Mouse (Mus musculus) gastrocnemius, postnatal 36 days (tissue): ENCODE results near the gene Grwd1. TPM values are rescaled to one million over a fixed set of nuclear protein-coding genes. Genes with fewer than 3 reads are reported as not detected.
"Not testable (repeated sequence)": the region's sequence is repeated elsewhere in the genome, so short reads cannot be mapped to it uniquely, and the experiment has no call there.

Source experiments
- DNase-seq, 2 experiments: peaks; one replicate each; pipeline ENCODE4 v3.0.0; 2022
- intact Hi-C: fragments of 180-260 bp; cut with DNase I; formaldehyde crosslinking; loops from one replicate; pipeline ENCODE4 v1.15.1; 2025
- long read RNA-seq, 2 experiments: library from polyadenylated mRNA; stranded (forward); transcript quantifications; one replicate each; pipeline ENCODE4 v2.0.0; 2021
- total RNA-seq, 2 experiments: library from RNA; stranded (reverse); gene quantifications; 2 replicates each; pipeline ENCODE4 v1.2.3; 2021

Grwd1 gene
- total RNA-seq: 10 to 100 TPM; 11.8 to 14.5 TPM
- long read RNA-seq, experiment 1, transcript Grwd1-201 (7 exons, 1,898 nt): major isoform, 9 of 11 reads
- long read RNA-seq, experiment 1, partial matches to known transcripts: 1 of 11 reads
- long read RNA-seq, experiment 1, other reads (novel, unspliced or antisense): 1 of 11 reads
- long read RNA-seq, experiment 2, transcript Grwd1-201 (7 exons, 1,898 nt): major isoform, 19 of 20 reads
- long read RNA-seq, experiment 2, partial matches to known transcripts: 0 of 20 reads
- long read RNA-seq, experiment 2, other reads (novel, unspliced or antisense): 1 of 20 reads

DNA sequence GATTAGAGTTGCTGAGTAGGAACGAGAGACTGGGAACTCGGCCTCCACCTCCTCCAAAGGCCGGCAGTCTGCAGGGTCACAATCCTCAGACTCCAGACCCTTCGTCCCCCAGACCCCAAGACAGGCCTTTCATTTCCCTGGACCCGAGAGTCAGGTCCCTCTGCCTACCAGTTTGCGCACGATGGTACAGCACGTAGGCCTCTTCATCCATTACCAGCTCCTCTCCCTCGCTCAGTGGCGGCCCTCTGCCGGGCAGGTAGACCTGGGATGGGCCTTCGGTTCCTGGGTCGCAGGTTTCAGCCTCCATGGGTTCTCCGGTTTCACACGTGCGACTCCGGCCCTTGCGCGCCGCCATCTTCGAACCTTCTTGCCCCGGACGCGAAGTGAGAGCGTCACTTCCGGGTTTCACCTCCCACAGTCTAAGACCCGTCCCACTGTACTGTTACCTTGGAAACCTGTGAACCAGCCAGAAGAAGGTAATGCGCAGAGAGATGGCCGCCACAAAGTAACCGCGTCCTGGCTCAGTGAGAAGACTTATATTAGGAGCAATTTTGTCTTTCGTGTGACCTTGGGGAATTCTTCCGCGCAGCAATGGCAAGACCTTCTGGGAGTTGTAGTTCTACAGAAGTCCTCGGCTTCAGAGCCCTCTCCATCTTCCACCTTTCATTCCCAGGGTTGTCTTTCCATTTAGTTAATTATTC is at the start of gene Grwd1:
Gene Grwd1, minus strand, starts transcription at position 518 of the 701 bp plus-strand sequence.
- intact Hi-C loops: no loop called here
- DNase-seq: peak; percentile 69 to 82

DNA sequence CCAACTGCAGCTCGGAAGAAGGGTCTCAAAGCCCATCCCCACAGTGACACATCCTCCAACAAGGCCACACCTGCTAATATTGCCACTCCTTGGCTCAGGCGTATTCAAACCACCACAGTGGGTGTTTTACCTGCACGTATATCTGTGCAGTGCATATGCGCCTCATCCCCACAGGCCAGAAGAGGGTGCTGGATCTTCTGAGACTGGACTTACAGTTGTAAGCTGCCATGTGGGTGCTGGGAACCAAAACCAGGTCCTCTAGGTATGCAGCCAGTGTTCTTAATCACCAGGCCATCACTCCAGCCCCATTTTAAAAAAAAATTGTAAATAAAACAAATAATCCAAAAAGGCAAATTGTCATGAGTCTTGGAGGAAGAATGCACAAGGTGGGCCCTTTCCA is 49.8 kb upstream of the Grwd1 start:
- intact Hi-C loops: no loop called here
- no peak for DNase-seq

DNA sequence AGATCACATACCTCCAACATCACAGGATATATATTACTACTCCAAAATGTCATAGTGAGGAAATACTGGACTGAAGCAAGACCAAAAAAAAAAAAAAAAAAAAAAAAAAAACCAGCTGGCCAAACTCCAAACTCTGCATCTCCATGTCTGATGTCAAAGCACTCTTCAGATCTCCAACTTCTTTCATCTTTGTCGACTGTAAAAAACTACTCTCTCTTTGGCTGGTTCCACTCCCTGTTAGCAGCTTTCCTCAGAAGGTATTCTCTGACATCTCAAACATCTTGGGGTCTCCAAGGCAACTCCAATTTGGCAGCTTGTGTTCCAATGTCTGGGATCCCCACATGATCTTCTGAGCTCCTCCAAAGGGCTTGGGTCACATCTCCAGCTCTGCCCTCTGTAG is 47.5 kb upstream of the Grwd1 start, which contains the start of gene Grin2d:
Gene Grin2d, minus strand, starts transcription at position 101 of the 400 bp plus-strand sequence.
- DNase-seq, intact Hi-C loops: not testable (repeated sequence)

DNA sequence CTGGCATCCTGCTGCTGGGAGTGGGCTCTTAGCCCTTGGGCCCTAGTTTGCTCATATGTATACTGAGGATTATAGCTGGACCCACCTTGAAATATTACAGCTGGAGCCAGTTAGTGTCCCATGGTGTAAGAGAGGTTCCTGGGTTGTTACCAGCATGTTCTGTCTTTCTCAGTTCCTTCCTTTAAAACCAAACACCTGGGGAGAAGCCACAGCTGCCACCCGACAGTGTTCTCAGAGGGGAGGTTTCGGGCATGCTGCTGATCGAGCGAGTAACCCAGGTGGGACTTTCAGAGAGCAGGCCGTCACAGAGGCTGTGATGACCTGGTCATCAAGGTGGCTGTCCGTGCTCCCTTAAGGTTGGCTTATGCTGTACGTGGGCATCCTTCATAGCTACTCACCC is 46.2 kb upstream of the Grwd1 start:
- DNase-seq: no peak
- intact Hi-C loops: no loop called here

DNA sequence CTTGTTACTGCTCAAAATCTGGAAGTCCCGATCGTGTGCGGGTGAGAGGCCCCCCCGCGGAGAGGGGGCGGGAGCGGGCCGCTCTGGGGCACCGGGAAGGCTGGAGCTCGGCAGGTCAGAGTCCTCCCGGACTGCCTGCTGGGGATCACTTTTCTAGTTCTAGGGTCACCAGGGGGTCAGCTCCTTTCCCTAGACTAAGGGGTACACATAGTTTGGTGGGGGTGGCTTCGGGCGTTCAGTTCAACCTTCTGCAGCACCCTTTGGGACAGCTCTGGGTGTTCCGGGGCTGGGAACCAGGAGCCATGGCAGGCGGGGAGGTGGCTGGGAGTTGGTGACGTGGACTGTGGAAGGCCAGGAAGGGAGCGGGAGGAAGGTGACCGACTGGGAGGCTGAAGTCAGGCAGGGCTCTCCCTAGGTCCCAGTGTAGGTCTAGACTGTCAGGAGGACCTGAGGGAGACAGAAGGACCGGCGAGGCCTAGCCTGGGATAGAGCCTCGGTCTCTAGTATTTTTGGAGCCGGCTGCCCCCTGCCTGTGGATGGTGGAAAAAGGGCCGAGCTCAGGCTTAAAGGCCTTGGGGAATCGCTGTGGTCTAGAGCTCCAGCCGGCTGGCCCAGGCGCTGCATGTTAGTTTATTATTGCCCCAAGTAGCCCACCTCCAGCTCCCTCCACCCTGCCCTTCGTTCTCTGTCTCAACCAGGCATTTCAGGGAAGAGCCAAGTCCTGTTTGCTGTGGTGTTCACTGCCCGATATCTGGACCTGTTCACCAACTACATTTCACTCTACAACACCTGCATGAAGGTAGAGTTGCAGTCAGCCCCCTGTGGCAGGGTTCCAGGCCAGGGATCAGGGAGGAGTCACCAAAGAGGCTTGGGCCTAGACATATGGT is 42.6 kb upstream of the Grwd1 start:
- DNase-seq: peak; percentile 55 to 68
- intact Hi-C loops: loop anchor here (2.0 to 5.0 kb wide), 2 partner anchors 61 to 134 kb away; no protein-coding TSS in a partner anchor

DNA sequence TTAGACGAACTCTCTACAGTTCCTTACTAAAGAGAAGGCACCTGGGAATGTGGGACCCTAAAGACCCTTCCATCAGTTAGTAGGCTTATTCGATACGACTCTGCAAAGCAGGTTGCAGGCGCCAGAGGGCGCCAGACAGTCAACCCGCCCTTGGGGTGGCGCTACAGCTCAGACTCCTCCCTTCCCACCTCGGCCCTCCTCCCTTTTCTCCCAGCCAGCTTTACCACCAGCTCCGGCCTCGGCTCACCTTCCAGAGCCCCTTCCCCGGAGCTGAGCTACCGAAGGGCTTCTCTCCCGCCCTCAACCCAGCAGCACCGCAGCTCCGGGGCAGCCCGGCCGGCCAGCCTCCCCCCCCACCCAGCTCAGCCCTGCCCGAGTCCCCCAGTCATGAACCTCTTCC is 41.9 kb upstream of the Grwd1 start, which contains the start of gene Kdelr1:
Gene Kdelr1, plus strand, starts transcription at position 149 of the 400 bp plus-strand sequence.
- intact Hi-C loops: loop anchor here (2.0 to 5.0 kb wide), 2 partner anchors 62 to 135 kb away; no protein-coding TSS in a partner anchor
- DNase-seq: peak; percentile 82 to 86

DNA sequence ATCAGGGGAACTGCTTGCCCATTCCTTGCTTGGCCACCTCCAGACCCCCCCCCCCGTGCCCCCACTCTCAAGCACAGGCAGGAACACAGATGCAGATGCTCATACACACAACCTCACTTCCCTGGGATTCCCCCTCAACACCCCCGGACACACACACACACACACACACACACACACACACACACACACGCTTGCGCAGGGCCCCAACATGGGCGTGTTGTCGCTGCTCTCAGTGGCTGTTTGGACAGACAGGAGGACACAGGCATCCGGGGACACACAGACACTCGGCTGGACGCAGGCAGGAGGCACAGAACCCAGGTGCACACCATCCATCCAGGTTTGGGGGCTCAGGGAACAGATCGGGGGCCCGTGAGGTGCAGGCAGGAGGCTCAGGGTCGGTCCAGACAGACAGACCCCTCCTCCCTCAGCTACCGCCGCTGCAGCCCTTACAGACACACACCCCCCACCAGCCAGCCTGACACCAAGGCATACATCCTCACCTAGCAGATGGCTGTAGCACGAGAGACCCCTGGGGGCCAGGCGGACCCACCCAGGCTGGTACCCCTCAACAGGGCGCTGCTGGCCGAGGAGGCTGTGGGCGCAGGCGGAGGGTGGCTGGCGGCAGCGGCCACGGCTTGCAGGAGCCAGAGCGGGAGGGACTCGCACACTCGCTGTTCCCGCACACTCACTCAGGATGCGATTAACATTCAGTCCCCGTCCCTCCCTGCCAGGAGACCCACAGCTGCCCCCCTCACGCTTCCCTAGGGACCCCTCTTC is 39.7 kb upstream of the Grwd1 start:
- DNase-seq: no peak

DNA sequence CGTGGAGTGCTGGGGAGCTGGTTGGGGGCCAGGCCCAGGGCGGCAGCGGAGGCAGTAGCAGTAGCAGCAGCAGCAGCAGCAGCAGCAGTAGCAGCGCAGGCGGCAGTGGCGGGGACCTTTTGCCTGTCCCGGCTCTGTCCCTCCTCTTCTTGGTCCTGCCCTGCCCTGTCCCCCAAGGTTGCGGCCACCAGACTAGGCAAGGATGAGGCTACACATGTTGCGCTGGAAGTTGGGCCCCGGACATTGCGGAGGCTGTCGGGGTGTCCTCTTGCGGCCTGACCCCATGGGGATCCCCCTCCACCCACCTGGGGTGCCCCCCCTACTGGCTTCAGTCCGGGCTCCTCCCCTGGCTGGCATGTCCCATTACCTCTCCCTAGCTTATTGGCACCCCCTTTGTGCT is 39.0 kb upstream of the Grwd1 start:
- no peak for DNase-seq
- intact Hi-C loops: loop anchor here (5.0 kb wide), 1 partner anchor 138 kb away; no protein-coding TSS in a partner anchor

More for the DNA sequence above, 39.7 kb upstream of the Grwd1 start:
- intact Hi-C loops: loop anchor here (5.0 kb wide), 1 partner anchor 137 kb away; no protein-coding TSS in a partner anchor

DNA sequence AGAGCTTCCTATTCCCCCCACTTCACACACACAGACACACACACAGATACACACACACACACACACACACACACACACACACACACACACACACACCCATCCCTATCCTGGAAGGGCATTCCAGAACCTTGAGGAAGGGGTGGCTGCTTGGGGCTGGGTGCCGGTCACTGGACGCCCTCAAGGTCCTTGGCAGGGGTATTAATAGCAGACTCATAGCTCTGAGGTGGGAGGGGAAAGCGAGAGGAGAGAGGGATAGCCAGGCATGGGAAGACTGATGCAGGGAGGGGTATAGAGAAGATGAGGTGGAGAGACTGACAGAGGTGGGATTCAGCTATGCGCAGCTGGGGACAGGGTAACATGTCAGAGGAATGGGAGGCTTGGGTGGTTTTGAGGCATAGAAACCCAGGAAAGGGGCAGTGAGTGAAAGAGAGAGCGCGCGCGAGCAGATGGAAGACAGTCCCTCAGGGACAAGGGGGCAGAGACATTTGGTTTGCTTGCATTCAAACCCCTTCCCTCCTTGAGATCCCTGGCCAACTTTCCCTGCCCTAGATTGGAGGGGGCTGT is 38.4 kb upstream of the Grwd1 start:
- intact Hi-C loops: no loop called here
- no peak for DNase-seq

DNA sequence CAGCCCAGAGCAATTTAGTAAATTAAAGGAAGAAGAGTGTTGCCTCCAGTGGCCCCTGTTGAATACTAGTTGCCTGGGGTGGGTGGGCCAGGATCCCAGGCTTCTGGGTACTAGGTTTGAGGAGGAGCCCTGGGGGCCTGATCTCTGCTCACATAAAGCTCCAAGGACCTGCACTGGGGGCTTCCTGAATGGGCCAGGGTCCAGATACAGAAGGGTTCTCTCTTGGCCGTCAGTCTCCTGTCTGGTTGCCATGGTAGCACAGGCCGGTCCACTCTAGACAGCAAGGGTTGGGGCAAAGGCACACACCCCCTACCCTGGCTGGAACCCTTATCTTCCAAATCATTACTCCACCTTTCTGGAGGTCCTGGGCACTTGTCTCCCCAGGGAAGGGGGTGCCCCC is 37.1 kb upstream of the Grwd1 start:
- no peak for DNase-seq
- intact Hi-C loops: no loop called here

DNA sequence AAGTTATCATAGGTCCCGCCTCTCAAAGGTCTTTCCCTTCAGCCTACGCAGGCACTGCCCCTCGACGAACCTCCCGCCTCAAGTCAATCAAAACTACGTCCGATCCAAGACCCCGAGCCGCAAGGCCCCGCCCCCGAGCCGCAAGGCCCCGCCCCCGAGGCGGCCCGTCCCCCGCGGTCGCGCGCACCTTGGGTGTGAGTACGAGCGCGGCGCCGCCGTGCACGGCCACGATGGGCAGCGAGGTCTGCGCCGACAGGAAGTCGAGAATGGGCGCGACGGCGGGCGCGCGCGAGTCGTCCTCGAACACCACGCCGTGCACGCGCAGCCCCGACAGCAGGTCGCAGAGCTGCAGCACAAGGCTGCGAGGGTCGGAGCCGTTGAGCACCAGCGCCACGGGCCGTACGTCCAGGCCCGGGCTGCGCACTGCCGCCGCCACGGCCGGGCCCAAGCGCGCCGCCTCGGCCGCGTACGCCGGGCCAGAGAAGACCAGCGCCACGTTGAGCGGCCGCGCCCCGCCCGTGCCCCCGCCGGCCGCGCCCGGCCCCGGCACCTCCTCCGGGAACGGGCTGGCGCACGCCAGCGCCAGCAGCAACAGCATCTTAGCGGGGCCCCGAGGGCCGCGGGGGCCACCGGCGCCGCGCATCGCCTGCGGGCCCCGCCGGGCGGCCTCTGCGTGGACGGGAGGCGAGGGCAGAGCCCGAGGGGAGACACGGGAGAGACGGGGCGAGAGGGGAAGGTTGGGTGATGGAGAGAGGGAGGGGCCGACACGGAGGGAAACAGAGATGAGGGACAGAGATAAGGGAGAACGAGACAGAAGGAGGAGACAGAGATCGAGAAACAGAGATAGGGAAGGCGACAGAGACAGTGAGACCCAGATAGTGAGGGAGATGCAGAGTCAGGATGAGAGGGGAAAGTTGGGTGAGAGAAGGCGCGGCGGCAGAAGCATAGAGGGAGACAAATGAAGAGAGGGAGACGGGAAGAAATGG is 35.5 kb upstream of the Grwd1 start:
- peak; percentile 89 to 91 for DNase-seq
- intact Hi-C loops: no loop called here

DNA sequence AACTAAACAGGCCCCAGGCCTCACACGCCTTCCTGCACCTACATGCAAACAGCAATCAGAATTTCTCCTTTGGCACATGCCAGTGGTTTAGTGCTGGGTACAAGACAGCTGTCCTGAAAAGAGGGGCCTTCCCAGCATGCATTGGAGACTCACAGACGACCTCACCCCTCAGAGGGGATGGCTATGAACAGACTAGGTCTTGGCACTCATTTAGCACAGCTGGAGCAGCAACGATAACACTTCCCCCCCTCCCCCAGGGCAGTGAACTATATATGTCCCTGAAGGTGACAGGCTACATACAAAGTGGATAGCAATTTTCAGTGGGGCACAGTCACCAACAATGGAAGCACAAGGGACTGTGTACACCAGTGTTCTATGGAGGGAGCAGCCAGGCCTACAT is 33.7 kb upstream of the Grwd1 start:
- intact Hi-C loops: no loop called here
- no peak for DNase-seq

DNA sequence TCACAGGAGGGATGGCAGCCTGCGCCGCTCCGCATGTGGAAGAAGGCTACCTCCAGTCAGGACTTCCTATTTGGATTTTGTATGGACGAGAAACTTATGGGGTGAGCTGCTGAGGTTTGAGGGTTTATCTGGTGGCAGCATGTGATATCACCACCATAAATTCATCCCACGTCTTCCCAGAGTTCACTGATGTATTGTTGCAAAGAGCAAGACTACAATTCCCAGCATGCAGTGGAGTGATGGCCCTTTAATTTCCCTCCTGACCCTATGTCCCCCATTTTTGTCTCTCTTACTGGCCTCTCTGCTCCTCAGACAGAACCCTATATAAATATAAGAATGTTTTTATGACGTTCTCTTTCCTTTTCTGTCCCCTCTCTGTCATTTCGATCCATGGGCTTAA is 32.1 kb upstream of the Grwd1 start:
- DNase-seq: no peak
- intact Hi-C loops: no loop called here

DNA sequence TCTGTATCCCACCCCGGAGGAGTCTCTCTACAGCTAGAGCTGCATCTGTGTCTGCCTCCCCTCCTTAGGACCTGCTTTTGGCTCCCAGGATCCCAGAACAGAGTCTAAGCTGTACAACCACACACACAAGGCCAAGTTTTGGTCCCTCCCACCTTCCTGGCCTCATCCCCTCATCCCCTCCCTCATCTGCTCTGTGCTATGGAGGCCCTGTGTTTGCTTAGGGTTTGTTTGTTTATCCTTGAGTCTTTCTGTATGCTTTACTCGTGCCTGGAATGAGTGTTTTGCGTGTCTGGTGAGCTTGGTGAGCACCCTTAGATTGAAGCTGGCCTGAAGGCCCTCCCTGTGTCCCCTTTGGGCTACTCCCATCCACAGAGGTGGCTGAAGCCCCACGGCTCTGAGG is 28.3 kb upstream of the Grwd1 start:
- DNase-seq: no peak
- intact Hi-C loops: no loop called here

DNA sequence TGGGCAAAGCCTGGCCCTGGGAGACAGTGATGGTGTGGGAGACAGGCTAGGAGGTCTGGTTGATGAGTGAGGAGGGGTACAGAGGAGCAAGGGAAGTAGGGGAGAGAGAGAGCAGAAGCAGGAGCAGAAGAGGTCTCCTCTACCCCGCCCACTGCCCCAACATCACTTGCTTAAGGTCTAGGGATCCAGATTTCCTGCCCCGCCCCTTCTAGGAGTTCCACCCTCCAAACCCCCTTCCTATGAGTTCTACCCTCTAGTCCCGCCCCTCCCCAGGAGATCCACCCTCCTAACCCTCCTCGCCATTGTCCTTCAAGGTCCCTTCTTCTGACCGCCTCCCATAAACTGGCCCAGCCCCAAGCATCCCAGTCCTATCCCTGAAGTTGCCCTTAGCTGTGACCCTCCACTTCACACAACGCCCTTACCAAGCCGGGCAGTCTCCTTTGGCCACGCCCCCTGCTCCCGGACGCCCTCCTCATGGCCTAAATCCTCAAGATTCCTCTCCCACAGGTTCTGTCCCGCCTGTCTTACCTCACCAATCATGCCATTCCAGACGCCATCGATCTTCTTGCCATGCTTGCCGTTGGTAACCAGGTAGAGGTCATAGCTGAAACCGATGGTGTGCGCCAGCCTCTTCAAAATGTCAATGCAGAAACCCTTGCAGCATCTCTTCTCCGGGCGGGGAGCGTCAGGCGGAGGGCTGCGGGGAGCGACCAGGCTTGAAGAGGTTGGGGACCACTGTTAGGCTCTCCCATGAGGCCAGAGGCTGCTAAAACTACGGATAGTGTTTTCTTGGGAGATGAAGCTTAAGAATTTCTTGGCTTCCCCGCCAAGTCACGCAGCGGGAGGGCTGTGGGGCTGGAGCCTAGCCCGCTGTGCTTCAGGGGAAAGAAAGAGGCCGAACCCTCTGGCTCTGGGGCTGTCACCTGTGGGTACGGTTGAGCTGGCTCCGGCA is 26.5 kb upstream of the Grwd1 start:
- DNase-seq: no peak
- intact Hi-C loops: no loop called here

DNA sequence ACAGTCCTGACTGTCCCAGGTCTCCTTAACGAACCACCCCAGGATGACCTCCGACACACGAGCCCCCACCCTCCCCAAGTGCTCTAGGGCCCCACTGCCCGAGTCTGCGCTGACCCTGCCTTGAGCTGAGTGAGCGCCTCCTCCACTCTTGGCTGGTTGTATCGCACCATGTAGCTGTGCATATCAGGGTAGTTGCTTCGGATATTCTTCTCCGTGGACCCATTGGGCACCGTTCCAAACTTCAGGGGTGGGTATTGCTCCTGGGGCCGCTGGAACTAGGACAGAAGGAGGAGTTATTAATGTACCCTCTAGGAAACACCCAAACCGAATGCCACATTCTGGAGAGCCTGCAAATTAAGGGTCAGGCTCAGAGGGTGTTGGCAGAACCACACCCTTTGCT is 22.3 kb upstream of the Grwd1 start:
- no peak for DNase-seq
- intact Hi-C loops: no loop called here

DNA sequence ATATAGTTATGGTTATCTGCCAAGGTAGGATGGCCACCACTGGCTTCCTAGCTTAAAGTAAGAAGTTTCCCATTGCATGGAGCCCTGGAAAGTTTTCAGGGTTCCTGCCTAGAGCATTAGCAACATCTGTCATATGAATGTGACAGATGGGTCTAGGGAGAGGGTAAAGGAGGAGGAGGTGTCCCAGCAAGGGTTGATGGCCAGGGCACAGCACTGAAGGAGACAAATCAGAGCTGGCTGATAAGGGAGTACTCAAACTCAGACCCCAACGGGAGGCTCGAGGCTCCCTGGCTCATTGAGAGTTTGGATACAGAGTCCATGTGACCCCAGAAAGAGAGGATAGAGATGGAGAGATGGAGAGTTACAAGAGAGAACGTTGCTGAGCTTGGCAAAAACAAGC is 19.9 kb upstream of the Grwd1 start:
- intact Hi-C loops: no loop called here

More for the DNA sequence above, 19.9 kb upstream of the Grwd1 start:
- no peak for DNase-seq
